Mouse (Mus musculus) midbrain, embryonic 16.5 days (tissue): ENCODE measurements around the gene 4930544D05Rik. TPM values are rescaled to one million over a fixed set of nuclear protein-coding genes. Genes with fewer than 3 reads are reported as not detected.

Source experiments
- ATAC-seq: fragments of 200-750 bp; cut with Nextera tagmentation; 2 replicates; pipeline ENCODE4 v1.8.0; 2017; ENCODE audit warnings: moderate TSS enrichment
- H3K27ac ChIP-seq: fragments of 300-500 bp; sonication (generic); 2 replicates; pipeline ENCODE4 v1.5.1; 2014; ENCODE audit warnings: mild to moderate bottlenecking, low read length, mixed read lengths
- H3K27me3 ChIP-seq: fragments of 300-500 bp; sonication (generic); 2 replicates; pipeline ENCODE4 v1.6.1; 2014; ENCODE audit warnings: low read depth, low read length, mixed read lengths; ENCODE audit not compliant: control insufficient read depth, insufficient read depth
- H3K36me3 ChIP-seq: fragments of 300-500 bp; sonication (generic); 2 replicates; pipeline ENCODE4 v1.6.1; 2014; ENCODE audit warnings: mild to moderate bottlenecking, low read length, moderate library complexity, mixed read lengths; ENCODE audit not compliant: control insufficient read depth, insufficient read depth
- H3K4me1 ChIP-seq: fragments of 300-500 bp; sonication (generic); 2 replicates; pipeline ENCODE4 v1.6.1; 2014; ENCODE audit warnings: mild to moderate bottlenecking, low read length, mixed read lengths; ENCODE audit not compliant: control insufficient read depth, insufficient read depth
- H3K4me2 ChIP-seq: fragments of 300-500 bp; sonication (generic); 2 replicates; pipeline ENCODE4 v1.6.1; 2014; ENCODE audit warnings: mild to moderate bottlenecking, low read length, mixed read lengths
- H3K4me3 ChIP-seq: fragments of 300-500 bp; sonication (generic); 2 replicates; pipeline ENCODE4 v1.5.1; 2014; ENCODE audit warnings: low read depth, mild to moderate bottlenecking, low read length, moderate library complexity, mixed read lengths
- H3K9ac ChIP-seq: fragments of 300-500 bp; sonication (generic); 2 replicates; pipeline ENCODE4 v1.6.1; 2014; ENCODE audit warnings: low read depth, low read length, mixed read lengths
- H3K9me3 ChIP-seq: fragments of 300-500 bp; sonication (generic); replicated peaks from 2 replicates; pipeline ENCODE4 v1.6.1; 2014; ENCODE audit warnings: mild to moderate bottlenecking, low read length, mixed read lengths; ENCODE audit not compliant: control insufficient read depth, poor library complexity, severe bottlenecking
- WGBS: fragments of 180-500 bp; shearing (Covaris S2); extraction: QIAGEN DNeasy Blood & Tissue Kit; methylation state at CpG from one replicate; pipeline ENCODE4 v1.1.7; 2014; 5-methylcytosine and 5-hydroxymethylcytosine counted together
- polyA plus RNA-seq: library from polyadenylated mRNA; unstranded; fragments of >200 nt; fragmentation: Nextera tagmentation; extraction: Ambion mirVana; gene quantifications from 2 replicates; pipeline ENCODE4 v1.2.1, GENCODE M21; 2015

4930544D05Rik gene
- polyA plus RNA-seq, 1 experiment from 2014 or later = not detected

- Histone ChIP-seq H3K36me3 (no peaks in the 10 kb centered on the region; the same call in 1 of the 2 replicates), H3K4me1 (peaks cover 30% of the 10 kb centered on the region), H3K9ac (no peak overlapping the region), H3K27ac (no peak overlapping the region), H3K27me3 (no peaks in the 10 kb centered on the region), H3K4me3 (no peak overlapping the region), H3K4me2 (no peak overlapping the region), H3K9me3 (no peaks in the 10 kb centered on the region)
- no peak for ATAC-seq
- WGBS = 69% methylated on average over 5 of the region's 5 CpGs
Measured at GRCm38 (mm10) chr11:70580358-70580720, 35.3 kb upstream of the 4930544D05Rik start.

GRCm38 (mm10) chr11:70580921-70581320 lies 34.7 kb upstream of the 4930544D05Rik start:
- WGBS = 81% methylated on average over 3 of the region's 3 CpGs

DNA sequence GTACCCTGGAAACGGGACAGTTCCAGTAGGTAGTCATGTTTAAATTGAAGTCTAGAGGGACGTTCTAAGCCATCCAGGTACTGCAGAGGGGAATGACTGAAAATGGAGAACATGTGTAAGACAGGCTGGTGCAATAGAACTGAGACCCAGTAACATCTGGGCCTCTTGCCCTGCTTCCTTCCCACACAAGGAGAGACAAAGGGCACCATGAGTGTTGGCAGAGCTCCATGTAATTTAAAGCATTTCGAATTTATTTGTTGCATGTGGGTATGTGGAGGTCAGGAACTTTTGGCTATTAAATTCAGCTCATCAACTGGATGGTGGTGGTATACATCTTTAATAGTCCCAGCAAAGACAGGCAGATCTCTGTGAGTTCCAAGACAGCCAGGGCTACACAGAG lies 33.5 kb upstream of the 4930544D05Rik start:
- Histone ChIP-seq H3K9me3 (no peaks in the 10 kb centered on the region), H3K27ac (no peak overlapping the region), H3K27me3 (no peaks in the 10 kb centered on the region), H3K4me2 (no peak overlapping the region), H3K4me3 (no peak overlapping the region), H3K9ac (no peak overlapping the region), H3K36me3 (no peaks in the 10 kb centered on the region; the same call in 1 of the 2 replicates), H3K4me1 (peaks cover 32% of the 10 kb centered on the region)
- ATAC-seq = no peak
- 77% methylated on average over 3 of the region's 3 CpGs for WGBS

More at GRCm38 (mm10) chr11:70580921-70581320, 34.7 kb upstream of the 4930544D05Rik start:
- Histone ChIP-seq H3K4me1 (peaks cover 32% of the 10 kb centered on the region), H3K4me3 (no peak overlapping the region), H3K9me3 (no peaks in the 10 kb centered on the region), H3K27me3 (no peaks in the 10 kb centered on the region), H3K36me3 (no peaks in the 10 kb centered on the region; the same call in 1 of the 2 replicates), H3K27ac (no peak overlapping the region), H3K4me2 (no peak overlapping the region), H3K9ac (no peak overlapping the region)
- ATAC-seq = no peak

- Histone ChIP-seq H3K4me1 (peaks cover 24% of the 10 kb centered on the region), H3K4me3 (no peak overlapping the region), H3K9ac (no peak overlapping the region), H3K4me2 (no peak overlapping the region), H3K36me3 (no peaks in the 10 kb centered on the region; the same call in none of the 2 replicates), H3K27me3 (no peaks in the 10 kb centered on the region), H3K9me3 (no peaks in the 10 kb centered on the region), H3K27ac (no peak overlapping the region)
- ATAC-seq = no peak
- 68% methylated on average over 6 of the region's 6 CpGs for WGBS
Measured at GRCm38 (mm10) chr11:70583022-70583714, 32.5 kb upstream of the 4930544D05Rik start.

- H3K27ac ChIP-seq = no peak overlapping the region
- no peak overlapping the region for H3K9ac ChIP-seq
- 93% methylated on average over 7 of the region's 7 CpGs for WGBS
- H3K4me2 ChIP-seq = no peak overlapping the region
- no peak overlapping the region for H3K4me3 ChIP-seq
- no peaks in the 10 kb centered on the region; the same call in none of the 2 replicates for H3K36me3 ChIP-seq
- H3K4me1 ChIP-seq = peaks cover 18% of the 10 kb centered on the region
- H3K27me3 ChIP-seq = no peaks in the 10 kb centered on the region
- no peaks in the 10 kb centered on the region for H3K9me3 ChIP-seq
- ATAC-seq = no peak
Measured at GRCm38 (mm10) chr11:70583775-70584174, 31.9 kb upstream of the 4930544D05Rik start.

GRCm38 (mm10) chr11:70585457-70585856 lies 30.2 kb upstream of the 4930544D05Rik start:
- no peak overlapping the region for H3K4me3 ChIP-seq
- ATAC-seq = no peak
- WGBS = 45% methylated on average over 7 of the region's 7 CpGs
- no peak overlapping the region for H3K27ac ChIP-seq
- peaks cover 14% of the 10 kb centered on the region for H3K4me1 ChIP-seq
- no peaks in the 10 kb centered on the region for H3K27me3 ChIP-seq
- no peaks in the 10 kb centered on the region; the same call in none of the 2 replicates for H3K36me3 ChIP-seq
- H3K4me2 ChIP-seq = no peak overlapping the region
- no peaks in the 10 kb centered on the region for H3K9me3 ChIP-seq
- no peak overlapping the region for H3K9ac ChIP-seq

DNA sequence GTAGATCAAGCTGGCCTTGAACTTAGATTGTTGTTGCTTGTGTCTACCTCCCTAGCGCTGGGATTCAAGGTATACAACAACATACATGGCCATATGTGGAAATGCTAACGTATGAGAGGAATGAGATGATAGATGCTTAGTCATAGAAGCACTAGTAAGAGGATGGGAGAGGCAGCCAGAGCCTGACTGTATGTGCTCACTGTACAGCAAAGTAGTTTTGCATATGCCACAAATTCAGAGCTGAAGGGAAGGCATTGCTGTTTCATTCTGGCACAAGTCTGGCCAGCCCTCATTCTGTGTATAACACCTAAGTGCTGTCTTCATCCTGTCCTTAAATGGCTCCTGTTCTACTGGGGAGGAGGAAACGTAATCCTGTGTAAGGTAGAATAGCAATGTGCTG lies 29.4 kb upstream of the 4930544D05Rik start:
- H3K9me3 ChIP-seq = no peaks in the 10 kb centered on the region
- no peak overlapping the region for H3K9ac ChIP-seq
- peaks cover 14% of the 10 kb centered on the region for H3K4me1 ChIP-seq
- no peaks in the 10 kb centered on the region; the same call in none of the 2 replicates for H3K36me3 ChIP-seq
- H3K4me3 ChIP-seq = no peak overlapping the region
- no peak for ATAC-seq
- H3K27ac ChIP-seq = no peak overlapping the region
- H3K27me3 ChIP-seq = no peaks in the 10 kb centered on the region
- H3K4me2 ChIP-seq = no peak overlapping the region
- WGBS = 91% methylated on average over 3 of the region's 3 CpGs

DNA sequence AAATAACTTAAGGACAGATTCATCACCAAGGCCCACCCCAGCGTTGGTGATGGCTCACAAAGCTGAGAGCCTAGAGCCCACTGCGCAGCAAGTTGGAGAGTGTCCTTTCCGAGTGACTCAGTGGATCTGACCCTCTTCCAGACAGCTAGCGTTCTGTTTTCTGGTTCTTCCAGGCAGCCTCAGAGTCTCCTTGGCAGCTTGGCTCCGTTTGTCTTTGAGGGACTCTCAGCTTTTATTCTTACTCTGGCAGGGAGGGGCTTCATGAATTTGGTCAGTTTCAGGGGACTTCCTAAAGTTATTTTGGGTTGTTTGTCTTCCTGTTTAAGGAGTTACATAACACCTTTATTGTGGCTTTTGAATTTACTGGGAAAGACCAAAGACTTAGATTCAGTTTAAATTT lies 28.7 kb upstream of the 4930544D05Rik start:
- H3K27me3 ChIP-seq = no peaks in the 10 kb centered on the region
- no peak for ATAC-seq
- H3K4me1 ChIP-seq = peaks cover 14% of the 10 kb centered on the region
- no peak overlapping the region for H3K27ac ChIP-seq
- no peaks in the 10 kb centered on the region; the same call in 1 of the 2 replicates for H3K36me3 ChIP-seq
- H3K4me3 ChIP-seq = no peak overlapping the region
- no peak overlapping the region for H3K9ac ChIP-seq
- H3K4me2 ChIP-seq = no peak overlapping the region
- H3K9me3 ChIP-seq = no peaks in the 10 kb centered on the region
- 73% methylated on average over 5 of the region's 5 CpGs for WGBS

- 90% methylated on average over 1 of the region's 1 CpGs for WGBS
- H3K9ac ChIP-seq = no peak overlapping the region
- H3K4me3 ChIP-seq = no peak overlapping the region
- H3K27me3 ChIP-seq = no peaks in the 10 kb centered on the region
- H3K4me1 ChIP-seq = no peaks in the 10 kb centered on the region
- H3K9me3 ChIP-seq = no peaks in the 10 kb centered on the region
- no peak overlapping the region for H3K4me2 ChIP-seq
- no peak for ATAC-seq
- H3K36me3 ChIP-seq = no peaks in the 10 kb centered on the region; the same call in 1 of the 2 replicates
- H3K27ac ChIP-seq = no peak overlapping the region
Measured at GRCm38 (mm10) chr11:70591733-70592132, 23.9 kb upstream of the 4930544D05Rik start.
